Mouse (Mus musculus) left cerebral cortex, adult 11 months (tissue): Measurements from ENCODE around the gene Mast4.
A peak's percentile ranks its signal among the peaks of the same experiment; 100 is the strongest.

Experiments used
- DNase-seq: peaks from one replicate; pipeline ENCODE4 v3.0.0; 2022; ENCODE audit warnings: low spot score

The Mast4 gene

GRCm38 (mm10) chr13:103316777-103317367 lies 17.4 kb downstream of the Mast4 start:
- no peak for DNase-seq

GRCm38 (mm10) chr13:103315113-103315708 lies 19.1 kb downstream of the Mast4 start:
- DNase-seq = no peak

- DNase-seq = no peak
Observed at GRCm38 (mm10) chr13:103308296-103308695, 26.0 kb downstream of the Mast4 start.

GRCm38 (mm10) chr13:103303826-103304225 lies 30.5 kb downstream of the Mast4 start:
- DNase-seq = no peak

GRCm38 (mm10) chr13:103302508-103302907 lies 31.8 kb downstream of the Mast4 start:
- DNase-seq = no peak

- DNase-seq = no peak
Observed at GRCm38 (mm10) chr13:103302077-103302476, 32.2 kb downstream of the Mast4 start.

GRCm38 (mm10) chr13:103294424-103294823 lies 39.9 kb downstream of the Mast4 start:
- no peak for DNase-seq

- no peak for DNase-seq
Observed at GRCm38 (mm10) chr13:103293121-103293520, 41.2 kb downstream of the Mast4 start.

GRCm38 (mm10) chr13:103291098-103291497 lies 43.2 kb downstream of the Mast4 start:
- no peak for DNase-seq

- no peak for DNase-seq
Observed at GRCm38 (mm10) chr13:103285821-103286220, 48.5 kb downstream of the Mast4 start.

- peak; percentile 4 for DNase-seq
Observed at GRCm38 (mm10) chr13:103285036-103285435, 49.3 kb downstream of the Mast4 start.

GRCm38 (mm10) chr13:103270856-103271391 lies 63.4 kb downstream of the Mast4 start:
- DNase-seq = no peak

GRCm38 (mm10) chr13:103262707-103263106 lies 71.6 kb downstream of the Mast4 start:
- no peak for DNase-seq

- DNase-seq = no peak
Observed at GRCm38 (mm10) chr13:103262061-103262460, 72.2 kb downstream of the Mast4 start.

GRCm38 (mm10) chr13:103260414-103260813 lies 73.9 kb downstream of the Mast4 start:
- DNase-seq = no peak

- DNase-seq = no peak
Observed at GRCm38 (mm10) chr13:103258106-103258505, 76.2 kb downstream of the Mast4 start.

GRCm38 (mm10) chr13:103254861-103255260 lies 79.4 kb downstream of the Mast4 start:
- no peak for DNase-seq

- DNase-seq = no peak
Observed at GRCm38 (mm10) chr13:103253077-103253476, 81.2 kb downstream of the Mast4 start.

GRCm38 (mm10) chr13:103248102-103249054 lies 85.9 kb downstream of the Mast4 start:
- DNase-seq = no peak

GRCm38 (mm10) chr13:103246973-103247718 lies 87.2 kb downstream of the Mast4 start:
- DNase-seq = no peak

- DNase-seq = no peak
Observed at GRCm38 (mm10) chr13:103245431-103245830, 88.9 kb downstream of the Mast4 start.

GRCm38 (mm10) chr13:103244053-103244452 lies 90.2 kb downstream of the Mast4 start:
- no peak for DNase-seq
